Mouse (Mus musculus): ENCODE data around the gene Ube2q1. TPM values are rescaled to one million over a fixed set of nuclear protein-coding genes. Genes with fewer than 3 reads are reported as not detected.

The Ube2q1 gene
- polyA plus RNA-seq, 1 experiment from 2014 or later = 21.8 TPM

- H3K4me1 ChIP-seq (ENCODE audit: control insufficient read depth, insufficient read depth, low read length) = no peaks in the 10 kb centered on the region
- no peaks in the 10 kb centered on the region for H3K27me3 ChIP-seq (ENCODE audit: control insufficient read depth, insufficient read depth, low read length)
- H3K4me2 ChIP-seq (replicated peaks; ENCODE audit: low read depth, low read length) = no peak overlapping the region
- H3K9ac ChIP-seq (replicated peaks; ENCODE audit: low read depth, low read length) = no peak overlapping the region
- WGBS = 85% methylated on average over 12 of the region's 12 CpGs
- H3K36me3 ChIP-seq (ENCODE audit: control insufficient read depth, insufficient read depth, low read length) = no peaks in the 10 kb centered on the region
- ATAC-seq (ENCODE audit: insufficient number of reproducible peaks, insufficient read depth, low FRiP score, low read depth) = no peak
- no peaks in the 10 kb centered on the region for H3K9me3 ChIP-seq (ENCODE audit: control insufficient read depth, low read depth, low read length)
- H3K4me3 ChIP-seq (ENCODE audit: low read depth, low read length) = no peak overlapping the region
- no peak overlapping the region for H3K27ac ChIP-seq (ENCODE audit: low read length)
These were observed 47.1 kb downstream of the Ube2q1 start for GRCm38 (mm10) chr3:89820311-89821095.

DNA sequence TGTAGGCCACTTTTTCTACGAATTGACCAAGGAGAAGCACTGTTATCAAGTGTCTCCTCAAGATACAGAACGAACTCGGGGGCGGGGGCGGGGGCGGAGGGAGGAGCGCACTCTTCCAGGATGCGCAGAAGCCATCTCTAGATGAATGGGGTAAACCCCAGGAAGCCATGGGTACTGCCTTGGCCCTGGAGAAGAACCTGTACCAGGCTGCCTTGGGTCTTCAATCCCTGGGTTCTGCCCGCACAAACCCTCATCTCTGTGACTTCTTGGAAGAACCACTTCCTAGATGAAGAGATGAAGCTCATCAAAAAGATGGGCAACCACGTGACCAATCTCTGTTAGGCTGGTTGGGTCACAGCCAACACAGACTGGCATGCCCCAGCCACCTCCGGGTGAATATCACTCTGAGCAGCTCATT lies 47.7 kb downstream of the Ube2q1 start:
- H3K9me3 ChIP-seq (ENCODE audit: control insufficient read depth, low read depth, low read length) = no peaks in the 10 kb centered on the region
- no peak for ATAC-seq (ENCODE audit: insufficient number of reproducible peaks, insufficient read depth, low FRiP score, low read depth)
- H3K4me2 ChIP-seq (replicated peaks; ENCODE audit: low read depth, low read length) = no peak overlapping the region
- no peak overlapping the region for H3K9ac ChIP-seq (replicated peaks; ENCODE audit: low read depth, low read length)
- no peaks in the 10 kb centered on the region for H3K36me3 ChIP-seq (ENCODE audit: control insufficient read depth, insufficient read depth, low read length)
- no peaks in the 10 kb centered on the region for H3K27me3 ChIP-seq (ENCODE audit: control insufficient read depth, insufficient read depth, low read length)
- H3K27ac ChIP-seq (ENCODE audit: low read length) = no peak overlapping the region
- no peaks in the 10 kb centered on the region for H3K4me1 ChIP-seq (ENCODE audit: control insufficient read depth, insufficient read depth, low read length)
- no peak overlapping the region for H3K4me3 ChIP-seq (ENCODE audit: low read depth, low read length)
- WGBS = 82% methylated on average over 11 of the region's 11 CpGs

DNA sequence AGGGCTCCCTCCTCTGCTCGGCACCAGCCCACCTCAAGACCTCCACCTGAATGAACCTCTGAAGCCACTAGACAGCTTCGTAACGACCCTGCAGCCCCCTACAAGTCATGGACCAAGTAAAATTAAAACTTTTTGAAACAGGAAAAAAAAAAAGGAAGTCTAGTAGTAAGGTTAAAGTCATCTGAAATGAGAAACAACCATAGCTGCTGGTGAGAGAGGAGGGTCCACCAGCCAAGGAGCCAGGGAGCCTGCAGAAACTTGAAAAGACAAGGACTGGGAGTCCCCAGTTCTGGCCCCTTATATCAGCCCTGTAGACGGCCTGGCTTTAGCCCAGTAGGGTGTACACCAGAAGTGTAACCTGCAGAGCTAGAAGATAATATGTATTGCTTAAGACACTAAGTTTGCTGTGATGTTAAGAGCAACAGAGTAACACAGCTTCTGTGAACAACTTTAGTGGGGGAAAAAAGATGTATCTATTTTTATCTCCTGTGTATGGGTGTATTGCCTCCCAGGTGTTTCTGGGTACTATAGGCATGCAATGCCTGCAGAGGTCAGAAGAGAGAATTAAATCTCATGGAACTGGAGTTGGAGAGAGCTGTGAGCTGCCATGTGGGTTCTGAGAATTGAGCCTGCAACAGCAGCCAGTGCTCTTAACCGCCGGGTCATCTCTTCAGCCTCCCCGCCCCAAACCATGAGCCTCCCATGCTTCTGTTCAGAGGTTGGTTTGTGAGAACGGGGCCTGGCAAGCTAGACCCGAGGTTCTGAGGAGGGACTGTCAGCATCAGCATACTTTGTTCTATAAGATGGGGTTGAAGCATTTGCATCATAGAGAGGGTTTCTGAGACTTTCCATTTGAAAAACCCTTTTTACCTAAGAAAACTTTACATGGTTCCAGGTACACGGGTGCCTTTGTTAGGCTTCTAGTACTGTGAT lies 48.4 kb downstream of the Ube2q1 start:
- no peaks in the 10 kb centered on the region for H3K36me3 ChIP-seq (ENCODE audit: control insufficient read depth, insufficient read depth, low read length)
- WGBS = 72% methylated on average over 10 of the region's 10 CpGs
- ATAC-seq (ENCODE audit: insufficient number of reproducible peaks, insufficient read depth, low FRiP score, low read depth) = no peak

DNA sequence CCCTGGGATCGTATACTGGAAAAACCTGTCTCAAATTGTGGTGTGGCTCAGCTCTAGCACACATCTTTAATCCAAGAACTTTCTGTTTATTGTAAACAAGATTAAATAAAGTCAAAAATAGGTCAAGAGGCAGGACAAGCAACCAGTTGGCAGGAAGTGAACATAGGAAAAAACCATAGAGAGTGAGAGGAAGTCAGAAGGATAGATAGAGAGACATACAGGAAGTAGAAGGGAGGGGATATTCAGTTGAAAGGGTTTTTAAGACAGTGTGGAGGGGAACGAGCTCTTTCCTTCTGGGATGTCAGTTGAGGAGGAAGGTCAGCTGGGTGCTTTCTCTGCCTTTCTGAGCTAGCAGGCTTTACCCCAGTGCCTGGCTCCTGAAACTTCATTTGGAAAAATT lies 50.2 kb downstream of the Ube2q1 start:
- Histone ChIP-seq H3K9ac (replicated peaks; ENCODE audit: low read depth, low read length) (no peak overlapping the region), H3K36me3 (ENCODE audit: control insufficient read depth, insufficient read depth, low read length) (no peaks in the 10 kb centered on the region), H3K27me3 (ENCODE audit: control insufficient read depth, insufficient read depth, low read length) (no peaks in the 10 kb centered on the region), H3K4me2 (replicated peaks; ENCODE audit: low read depth, low read length) (no peak overlapping the region), H3K27ac (ENCODE audit: low read length) (no peak overlapping the region), H3K9me3 (ENCODE audit: control insufficient read depth, low read depth, low read length) (no peaks in the 10 kb centered on the region), H3K4me1 (ENCODE audit: control insufficient read depth, insufficient read depth, low read length) (no peaks in the 10 kb centered on the region), H3K4me3 (ENCODE audit: low read depth, low read length) (no peak overlapping the region)
- 49% methylated on average over 2 of the region's 2 CpGs for WGBS
- ATAC-seq (ENCODE audit: insufficient number of reproducible peaks, insufficient read depth, low FRiP score, low read depth) = no peak

More for the DNA sequence above, 48.4 kb downstream of the Ube2q1 start:
- Histone ChIP-seq H3K9ac (replicated peaks; ENCODE audit: low read depth, low read length) (no peak overlapping the region), H3K9me3 (ENCODE audit: control insufficient read depth, low read depth, low read length) (no peaks in the 10 kb centered on the region), H3K4me1 (ENCODE audit: control insufficient read depth, insufficient read depth, low read length) (no peaks in the 10 kb centered on the region), H3K27ac (ENCODE audit: low read length) (no peak overlapping the region), H3K27me3 (ENCODE audit: control insufficient read depth, insufficient read depth, low read length) (no peaks in the 10 kb centered on the region), H3K4me3 (ENCODE audit: low read depth, low read length) (no peak overlapping the region), H3K4me2 (replicated peaks; ENCODE audit: low read depth, low read length) (no peak overlapping the region)

DNA sequence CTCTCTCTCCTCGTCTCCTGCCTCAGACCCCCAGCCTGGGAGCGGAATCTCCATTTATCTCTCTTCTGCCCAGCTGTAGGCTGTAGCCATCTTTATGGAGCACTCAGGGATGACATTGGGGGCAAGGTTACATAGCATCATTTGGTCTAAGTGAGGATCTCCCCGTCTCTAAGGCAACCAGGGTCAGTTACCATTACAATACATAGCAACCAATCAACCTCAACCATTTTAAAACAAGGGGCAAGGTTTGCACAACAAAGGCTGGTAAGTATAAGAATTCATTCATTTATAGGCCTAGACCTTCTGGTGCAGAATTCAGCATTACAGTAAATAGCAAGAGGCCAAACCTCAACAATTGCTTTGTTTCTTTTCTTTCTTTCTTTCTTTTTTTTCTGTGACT lies 52.9 kb downstream of the Ube2q1 start:
- no peak overlapping the region for H3K27ac ChIP-seq (ENCODE audit: low read length)
- H3K27me3 ChIP-seq (ENCODE audit: control insufficient read depth, insufficient read depth, low read length) = peaks cover 15% of the 10 kb centered on the region; the same call in 1 of the 2 replicates
- no peak overlapping the region for H3K4me2 ChIP-seq (replicated peaks; ENCODE audit: low read depth, low read length)
- ATAC-seq (ENCODE audit: insufficient number of reproducible peaks, insufficient read depth, low FRiP score, low read depth) = no peak
- no peak overlapping the region for H3K4me3 ChIP-seq (ENCODE audit: low read depth, low read length)
- H3K9ac ChIP-seq (replicated peaks; ENCODE audit: low read depth, low read length) = no peak overlapping the region
- 56% methylated on average over 3 of the region's 3 CpGs for WGBS
- no peaks in the 10 kb centered on the region for H3K9me3 ChIP-seq (ENCODE audit: control insufficient read depth, low read depth, low read length)
- H3K4me1 ChIP-seq (ENCODE audit: control insufficient read depth, insufficient read depth, low read length) = no peaks in the 10 kb centered on the region
- no peaks in the 10 kb centered on the region for H3K36me3 ChIP-seq (ENCODE audit: control insufficient read depth, insufficient read depth, low read length)

DNA sequence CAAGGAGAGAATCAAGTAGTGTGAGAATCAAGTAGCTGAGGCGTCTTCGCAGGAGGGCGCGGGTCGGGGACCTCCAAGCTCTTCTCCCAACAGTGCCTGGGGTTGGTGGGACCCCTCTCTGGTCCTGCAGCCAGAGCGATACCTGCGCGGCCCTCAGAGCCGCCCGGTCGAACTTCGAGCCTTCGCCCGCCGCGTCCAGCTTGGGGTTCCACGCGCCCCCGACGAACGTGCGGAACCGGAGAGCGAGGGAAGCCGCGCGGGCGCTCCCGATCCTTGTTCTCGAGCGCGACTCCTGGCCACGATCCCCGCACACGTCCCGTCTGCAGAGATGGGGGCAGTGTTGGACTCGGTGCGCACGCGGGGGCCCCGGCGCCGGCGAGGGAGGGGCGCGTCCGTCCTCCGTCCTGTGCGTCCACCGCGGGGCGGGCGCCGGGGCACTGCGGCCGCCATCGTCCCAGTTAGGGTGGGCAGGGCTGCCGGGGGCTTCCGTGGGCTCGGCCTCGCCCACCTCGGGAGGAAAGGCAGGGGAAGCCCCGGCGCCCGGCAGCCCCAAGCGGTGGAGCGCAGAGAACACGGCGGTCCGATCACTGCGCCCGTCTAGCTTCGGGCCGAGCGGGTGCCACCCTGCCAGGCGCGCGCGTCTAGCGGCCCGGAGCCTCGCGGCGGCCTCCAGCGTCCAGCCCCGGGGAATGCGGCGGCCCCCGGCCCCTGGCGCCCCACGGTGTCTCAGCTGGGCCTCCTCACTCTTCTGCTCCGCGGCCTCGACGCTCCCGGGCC lies 57.6 kb downstream of the Ube2q1 start, which contains the start of gene She:
TSS of gene She (plus strand) at position 556 of the 777 bp plus-strand sequence.
- Histone ChIP-seq H3K9ac (replicated peaks; ENCODE audit: low read depth, low read length) (peak within 1 kb of the TSS; percentile 45), H3K4me2 (replicated peaks; ENCODE audit: low read depth, low read length) (peak within 1 kb of the TSS; percentile 67), H3K36me3 (ENCODE audit: control insufficient read depth, insufficient read depth, low read length) (no peaks in the 10 kb centered on the region), H3K27me3 (ENCODE audit: control insufficient read depth, insufficient read depth, low read length) (peaks cover 29% of the 10 kb centered on the region), H3K4me1 (ENCODE audit: control insufficient read depth, insufficient read depth, low read length) (no peaks in the 10 kb centered on the region), H3K9me3 (ENCODE audit: control insufficient read depth, low read depth, low read length) (no peaks in the 10 kb centered on the region), H3K27ac (ENCODE audit: low read length) (no peak within 1 kb of the TSS), H3K4me3 (ENCODE audit: low read depth, low read length) (peak within 1 kb of the TSS; percentile 43)
- ATAC-seq (ENCODE audit: insufficient number of reproducible peaks, insufficient read depth, low FRiP score, low read depth) = peak; percentile 42; the same call in 1 of the 2 replicates
- WGBS = 2% methylated on average over 83 of the region's 96 CpGs

Data from stomach, embryonic 14.5 days (tissue).